Mouse (Mus musculus) lung, adult 2 months (tissue): ENCODE measurements around the gene Ube2b.

ENCODE experiments used
- CTCF ChIP-seq: fragments of 200-500 bp; IDR thresholded peaks from 2 replicates; pipeline ENCODE4 v1.5.1; 2011; ENCODE audit warnings: mild to moderate bottlenecking, low read length, control low read depth; ENCODE audit not compliant: insufficient read depth
- POLR2A ChIP-seq: fragments of 200-500 bp; IDR thresholded peaks from 2 replicates; pipeline ENCODE4 v1.6.1; 2011; ENCODE audit warnings: low read depth, mild to moderate bottlenecking, control low read depth, low read length, borderline replicate concordance; ENCODE audit errors: extremely low read depth

GRCm38 (mm10) chr11:51999611-52000289 is 812 bp downstream of the Ube2b start:
- TF ChIP-seq CTCF (no peak), POLR2A (no peak; the same call in 1 of the 2 replicates)
